Mouse (Mus musculus) liver, postnatal 0 days (tissue): ENCODE results near the gene Nlrx1. TPM values are rescaled to one million over a fixed set of nuclear protein-coding genes. Genes with fewer than 3 reads are reported as not detected.

Source experiments
- ATAC-seq: fragments of 200-750 bp; cut with Nextera tagmentation; 2 replicates; pipeline ENCODE4 v1.8.0; 2017; ENCODE audit warnings: mild to moderate bottlenecking, moderate library complexity
- DNase-seq: peaks from one replicate; pipeline ENCODE4 v3.0.0-alpha.2; 2016
- H3K27ac ChIP-seq: fragments of 300-500 bp; sonication (generic); 2 replicates; pipeline ENCODE4 v1.5.1; 2014; ENCODE audit warnings: antibody characterized with exemption, moderate library complexity, mild to moderate bottlenecking, low read depth
- H3K27me3 ChIP-seq: fragments of 300-500 bp; sonication (generic); 2 replicates; pipeline ENCODE4 v1.6.1; 2014; ENCODE audit warnings: low read length, control low read depth, mixed read lengths; ENCODE audit not compliant: insufficient read depth
- H3K36me3 ChIP-seq: fragments of 300-500 bp; sonication (generic); replicated peaks from 2 replicates; pipeline ENCODE4 v1.6.1; 2014; ENCODE audit warnings: mild to moderate bottlenecking, control low read depth, low read length, moderate library complexity, mixed read lengths; ENCODE audit not compliant: insufficient read depth
- H3K4me1 ChIP-seq: fragments of 300-500 bp; sonication (generic); 2 replicates; pipeline ENCODE4 v1.6.1; 2014; ENCODE audit warnings: antibody characterized with exemption, mild to moderate bottlenecking, control low read depth; ENCODE audit not compliant: insufficient read depth
- H3K4me2 ChIP-seq: fragments of 300-500 bp; sonication (generic); 2 replicates; pipeline ENCODE4 v1.6.1; 2014; ENCODE audit warnings: low read depth, mild to moderate bottlenecking, low read length, moderate library complexity, mixed read lengths
- H3K4me3 ChIP-seq: fragments of 300-500 bp; sonication (generic); 2 replicates; pipeline ENCODE4 v1.5.1; 2014; ENCODE audit warnings: low read depth, low read length
- H3K9ac ChIP-seq: fragments of 300-500 bp; sonication (generic); replicated peaks from 2 replicates; pipeline ENCODE4 v1.6.1; 2014; ENCODE audit warnings: mild to moderate bottlenecking, moderate library complexity
- H3K9me3 ChIP-seq: fragments of 300-500 bp; sonication (generic); 2 replicates; pipeline ENCODE4 v1.6.1; 2016; ENCODE audit warnings: mild to moderate bottlenecking, control low read depth, low read length, mixed read lengths
- CTCF ChIP-seq: sonication (generic); IDR thresholded peaks from 2 replicates; pipeline ENCODE4 v1.5.1; 2016; ENCODE audit warnings: antibody characterized with exemption, low read depth
- EP300 ChIP-seq: IDR thresholded peaks from 2 replicates; pipeline ENCODE4 v1.6.1; 2016; ENCODE audit warnings: antibody characterized with exemption, low read depth, mild to moderate bottlenecking
- WGBS: fragments of 180-500 bp; shearing (Covaris S2); extraction: QIAGEN DNeasy Blood & Tissue Kit; methylation state at CpG from one replicate; pipeline ENCODE4 v1.1.7; 2014; ENCODE audit not compliant: insufficient replicate concordance; 5-methylcytosine and 5-hydroxymethylcytosine counted together
- polyA plus RNA-seq: library from polyadenylated mRNA; unstranded; fragments of >200 nt; fragmentation: Nextera tagmentation; extraction: Ambion mirVana; gene quantifications from 2 replicates; pipeline ENCODE4 v1.2.1, GENCODE M21; 2015

The Nlrx1 gene
- polyA plus RNA-seq, 1 experiment from 2014 or later: 5.6 TPM

GRCm38 (mm10) chr9:44292490-44292889 is 24.1 kb upstream of the Nlrx1 start:
- Histone ChIP-seq H3K27ac (no peak overlapping the region), H3K4me3 (no peak overlapping the region), H3K4me2 (no peak overlapping the region), H3K4me1 (peaks cover 12% of the 10 kb centered on the region), H3K27me3 (peaks cover 14% of the 10 kb centered on the region; the same call in 1 of the 2 replicates), H3K9me3 (no peaks in the 10 kb centered on the region), H3K36me3 (peaks cover 57% of the 10 kb centered on the region), H3K9ac (no peak overlapping the region)
- DNase-seq (peak; percentile 71), ATAC-seq (no peak)
- WGBS: 75% methylated on average over 3 of the region's 3 CpGs
- no peak for TF ChIP-seq EP300
- TF ChIP-seq CTCF: peak; percentile 85

GRCm38 (mm10) chr9:44288959-44289291 is 20.5 kb upstream of the Nlrx1 start:
- Histone ChIP-seq H3K4me2 (peak overlapping the region; percentile 77), H3K9ac (peak overlapping the region; percentile 76), H3K4me1 (peaks cover 12% of the 10 kb centered on the region), H3K36me3 (peaks cover 26% of the 10 kb centered on the region), H3K4me3 (peak overlapping the region; percentile 70), H3K9me3 (no peaks in the 10 kb centered on the region), H3K27ac (peak overlapping the region; percentile 85), H3K27me3 (peaks cover 17% of the 10 kb centered on the region; the same call in 1 of the 2 replicates)
- no peak for TF ChIP-seq CTCF
- TF ChIP-seq EP300: no peak
- ATAC-seq (peak; percentile 34), DNase-seq (peak; percentile 39)
- 15% methylated on average over 11 of the region's 11 CpGs for WGBS

- no peaks in the 10 kb centered on the region for H3K9me3 ChIP-seq
- peak within 1 kb of the TSS; percentile 70 for H3K4me3 ChIP-seq
- peaks cover 12% of the 10 kb centered on the region for H3K4me1 ChIP-seq
- peaks cover 20% of the 10 kb centered on the region for H3K36me3 ChIP-seq
- ATAC-seq (peak; percentile 86), DNase-seq (peak; percentile 69)
- H3K9ac ChIP-seq: peak within 1 kb of the TSS; percentile 76
- H3K27me3 ChIP-seq: peaks cover 17% of the 10 kb centered on the region; the same call in 1 of the 2 replicates
- peak within 1 kb of the TSS; percentile 85 for H3K27ac ChIP-seq
- no peak for TF ChIP-seq CTCF
- TF ChIP-seq EP300: peak; percentile 89
- H3K4me2 ChIP-seq: peak within 1 kb of the TSS; percentile 77
- 2% methylated on average over 38 of the region's 38 CpGs for WGBS
Measured at GRCm38 (mm10) chr9:44288076-44288958, 19.9 kb upstream of the Nlrx1 start, which contains the start of gene Abcg4. Gene Abcg4 (minus strand): TSS chr9:44288615.

GRCm38 (mm10) chr9:44287401-44288075 is 19.1 kb upstream of the Nlrx1 start:
- WGBS: 4% methylated on average over 37 of the region's 47 CpGs
- H3K4me2 ChIP-seq: peak overlapping the region; percentile 77
- peak overlapping the region; percentile 70 for H3K4me3 ChIP-seq
- TF ChIP-seq EP300 (no peak), CTCF (no peak)
- peaks cover 12% of the 10 kb centered on the region for H3K4me1 ChIP-seq
- peaks cover 17% of the 10 kb centered on the region for H3K36me3 ChIP-seq
- peak overlapping the region; percentile 85 for H3K27ac ChIP-seq
- no peaks in the 10 kb centered on the region for H3K9me3 ChIP-seq
- ATAC-seq: peak; percentile 44
- peak; percentile 59 for DNase-seq
- H3K9ac ChIP-seq: peak overlapping the region; percentile 76
- peaks cover 17% of the 10 kb centered on the region; the same call in 1 of the 2 replicates for H3K27me3 ChIP-seq

GRCm38 (mm10) chr9:44287003-44287400 is 18.6 kb upstream of the Nlrx1 start:
- H3K36me3 ChIP-seq: peaks cover 13% of the 10 kb centered on the region
- peak overlapping the region; percentile 76 for H3K9ac ChIP-seq
- 9% methylated on average over 11 of the region's 11 CpGs for WGBS
- peak overlapping the region; percentile 77 for H3K4me2 ChIP-seq
- peaks cover 12% of the 10 kb centered on the region for H3K4me1 ChIP-seq
- H3K9me3 ChIP-seq: no peaks in the 10 kb centered on the region
- ATAC-seq (no peak), DNase-seq (peak; percentile 36)
- H3K4me3 ChIP-seq: peak overlapping the region; percentile 70
- TF ChIP-seq EP300 (no peak), CTCF (no peak)
- H3K27ac ChIP-seq: peak overlapping the region; percentile 85
- H3K27me3 ChIP-seq: peaks cover 17% of the 10 kb centered on the region; the same call in 1 of the 2 replicates
